Comparison of ENCODE assay signal across 21 mouse cellular contexts in the genomic region with DNA sequence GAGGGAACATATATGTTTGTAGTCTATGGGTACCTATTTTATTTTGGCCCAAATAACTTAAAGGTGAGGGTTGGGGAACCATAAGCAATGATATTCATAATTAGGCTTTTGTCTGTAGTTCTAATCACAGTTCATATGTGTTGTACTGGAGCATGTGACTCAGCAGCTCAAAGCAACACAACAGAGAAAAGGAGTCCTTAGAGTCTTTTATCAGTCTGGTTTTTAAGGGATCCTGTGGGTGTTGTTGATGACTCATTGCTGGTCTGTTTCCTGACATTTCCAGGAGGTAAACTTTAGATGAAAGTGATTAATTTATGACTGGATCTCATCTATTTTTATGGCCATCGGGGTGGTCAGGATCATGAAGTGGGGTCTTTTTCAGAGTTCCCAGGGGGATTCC. TPM values are rescaled to one million over a fixed set of nuclear protein-coding genes. Genes with fewer than 3 reads are reported as not detected.
"Had no signal": no experiment of that assay in that cellular context is flagged by ENCODE, and none has a peak within 500 bp of the region (broad histone marks: within the 10 kb centered on the region; RNA-seq: fewer than 3 reads in every experiment).

No protein-coding gene starts in this region.

- H3K27ac ChIP-seq: midbrain, embryonic 10.5 days; midbrain, embryonic 12.5 days; neural tube, embryonic 13.5 days; neural tube, embryonic 15.5 days; stomach, embryonic 15.5 days; stomach, postnatal 0 days had no signal

- H3K27me3 ChIP-seq: midbrain, embryonic 12.5 days; neural tube, embryonic 13.5 days; neural tube, embryonic 15.5 days; stomach, embryonic 15.5 days had no signal

- H3K9me3 ChIP-seq: midbrain, embryonic 10.5 days; midbrain, embryonic 12.5 days; neural tube, embryonic 13.5 days; neural tube, embryonic 15.5 days; stomach, embryonic 15.5 days had no signal

- H3K9ac ChIP-seq: lung, embryonic 14.5 days; midbrain, embryonic 12.5 days; neural tube, embryonic 13.5 days; neural tube, embryonic 15.5 days; stomach, embryonic 15.5 days had no signal

- H3K4me1 ChIP-seq: midbrain, embryonic 10.5 days; midbrain, embryonic 12.5 days; neural tube, embryonic 13.5 days; neural tube, embryonic 15.5 days; stomach, embryonic 15.5 days had no signal

- H3K36me3 ChIP-seq: midbrain, embryonic 10.5 days; midbrain, embryonic 12.5 days; neural tube, embryonic 13.5 days; neural tube, embryonic 15.5 days; stomach, embryonic 15.5 days had no signal

- H3K4me3 ChIP-seq: midbrain, embryonic 10.5 days; midbrain, embryonic 12.5 days; myocyte; neural tube, embryonic 13.5 days; neural tube, embryonic 15.5 days; stomach, embryonic 15.5 days had no signal

- DNase-seq: lung, adult 18-20 months; lung, embryonic 14.5 days; lung, postnatal 10 days; lung, postnatal 4 days; midbrain, embryonic 14.5 days; right cerebral cortex, postnatal 14 days; thymus, adult 2 months; thymus, postnatal 25 days; thymus, postnatal 4 days had no signal

RNA-seq across cellular contexts. Expression of gene 4933403O08Rik, which starts 34.7 kb away (rescaled TPM):
- total RNA-seq: megakaryocyte, adult 5-6 weeks; megakaryocyte-erythroid progenitor cell, adult 5-6 weeks had no signal
- polyA plus RNA-seq: lung, embryonic 14.5 days; lung, embryonic 16.5 days; midbrain, embryonic 10.5 days; midbrain, embryonic 12.5 days; midbrain, embryonic 14.5 days; myocyte; neural tube, embryonic 13.5 days; spleen, adult 2 months; stomach, postnatal 0 days; thymus, adult 2 months; urinary bladder, adult 2 months had no signal
